Mouse (Mus musculus) small intestine, adult 2 months (tissue): Measurements from ENCODE around the gene Pknox2.

Experiments used
- CTCF ChIP-seq: fragments of 200-500 bp; IDR thresholded peaks from 2 replicates; pipeline ENCODE4 v1.5.1; 2012; ENCODE audit warnings: low read depth, mild to moderate bottlenecking, control low read depth, inconsistent platforms, low read length, moderate library complexity, mixed read lengths; ENCODE audit not compliant: insufficient replicate concordance, insufficient read length; ENCODE audit errors: extremely low read depth
- POLR2A ChIP-seq: fragments of 200-500 bp; IDR thresholded peaks from 2 replicates; pipeline ENCODE4 v1.6.1; 2012; ENCODE audit warnings: low read depth, mild to moderate bottlenecking, control low read depth, inconsistent platforms, low read length, moderate library complexity

DNA sequence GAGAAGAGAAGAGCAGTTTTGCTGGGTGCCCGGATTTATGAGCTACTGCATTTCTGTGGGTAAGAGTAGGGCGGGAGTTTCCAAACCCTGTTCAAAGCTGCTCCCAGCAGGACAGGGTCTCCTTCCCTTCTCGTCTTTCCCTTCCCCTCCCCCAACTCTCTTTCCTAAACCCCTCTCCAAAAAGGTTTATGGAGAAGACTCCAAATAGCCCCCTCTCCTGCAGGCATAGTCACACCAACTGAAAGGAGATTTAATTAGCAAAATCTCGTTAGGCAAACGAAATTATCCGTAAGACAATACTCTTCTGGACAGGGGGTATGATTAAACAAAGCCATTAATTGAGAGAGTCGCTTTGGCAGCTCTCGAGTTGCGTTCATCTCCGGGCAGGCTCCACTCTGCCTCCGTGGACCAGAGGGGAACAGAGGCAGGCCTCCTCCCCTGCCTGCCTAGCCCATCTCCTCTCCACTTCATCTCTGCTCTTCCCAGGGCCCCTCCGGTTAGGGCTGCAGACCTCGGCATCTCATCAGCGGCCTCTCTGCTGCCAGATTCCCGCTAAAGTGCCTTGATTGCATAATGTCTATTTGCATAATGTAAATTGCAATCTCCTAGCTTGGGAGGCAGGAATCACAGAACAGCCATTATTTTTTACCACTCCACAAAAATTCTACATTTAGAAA is 70.7 kb downstream of the Pknox2 start:
- TF ChIP-seq CTCF (no peak), POLR2A (no peak)
